Mouse (Mus musculus): ENCODE results near the gene Zfp991.
"Not testable (repeated sequence)": the region's sequence is repeated elsewhere in the genome, so short reads cannot be mapped to it uniquely, and the experiment has no call there.

Zfp991 gene

GRCm38 (mm10) chr4:147181969-147182705, 50.3 kb downstream of the Zfp991 start:
- not testable (repeated sequence) for DNase-seq (ENCODE audit: low spot score)

DNA sequence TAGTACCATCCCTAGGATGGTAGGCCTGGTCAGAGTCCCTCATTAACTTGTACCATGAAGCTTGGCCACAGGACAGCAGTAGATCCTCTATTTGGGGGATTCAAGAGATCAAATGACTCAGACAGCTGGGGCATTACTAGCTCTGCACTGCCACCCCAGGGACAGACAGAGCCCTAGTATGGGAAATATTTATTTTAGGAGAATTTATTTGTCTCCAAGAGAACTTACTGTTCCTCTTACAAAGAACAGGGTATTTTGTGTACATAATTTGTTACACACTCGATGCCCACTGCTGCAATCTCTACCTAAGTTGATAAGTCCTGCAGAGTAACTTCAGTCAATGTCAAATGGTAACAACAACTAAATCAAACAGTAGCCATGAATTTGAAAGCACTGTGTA, 55.0 kb downstream of the Zfp991 start:
- DNase-seq (ENCODE audit: low spot score), result not testable (repeated sequence)

DNA sequence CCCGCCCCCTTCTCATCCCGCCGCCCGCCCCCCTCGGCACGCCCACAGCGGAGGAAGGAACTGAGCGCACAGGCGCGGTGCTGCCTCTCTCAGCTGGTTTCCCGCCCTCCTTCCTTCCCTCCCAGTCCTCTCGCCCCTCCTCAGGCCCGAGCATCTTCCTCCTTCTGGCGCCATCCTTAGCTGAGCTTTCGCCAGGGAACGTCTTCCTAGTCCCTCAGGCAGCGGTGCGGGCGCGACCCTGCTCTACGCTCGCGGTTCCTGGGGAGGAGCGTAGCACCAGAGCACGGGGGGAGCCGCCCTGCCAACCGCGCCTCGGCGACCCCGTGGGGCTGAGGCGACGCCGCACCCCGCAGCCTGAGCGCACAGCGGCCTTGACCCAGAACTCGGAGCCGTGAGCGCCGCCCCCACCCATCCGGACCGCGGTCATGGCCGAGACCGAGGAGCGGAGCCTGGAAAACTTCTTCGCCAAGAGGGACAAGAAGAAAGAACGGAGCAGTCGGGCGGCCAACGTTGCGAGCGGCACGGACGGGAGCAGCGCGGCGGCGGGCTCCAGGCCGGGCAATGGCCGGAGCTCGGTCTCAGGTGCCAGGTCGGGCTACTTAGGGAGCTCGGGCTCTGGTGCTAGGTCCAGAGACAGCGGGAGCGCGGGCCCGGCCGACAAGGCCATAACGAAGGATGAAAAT, 55.6 kb downstream of the Zfp991 start:
- peak; percentile 42 for DNase-seq (ENCODE audit: low spot score)

GRCm38 (mm10) chr4:147195186-147195585, 63.3 kb downstream of the Zfp991 start:
- not testable (repeated sequence) for DNase-seq (ENCODE audit: low spot score)

DNA sequence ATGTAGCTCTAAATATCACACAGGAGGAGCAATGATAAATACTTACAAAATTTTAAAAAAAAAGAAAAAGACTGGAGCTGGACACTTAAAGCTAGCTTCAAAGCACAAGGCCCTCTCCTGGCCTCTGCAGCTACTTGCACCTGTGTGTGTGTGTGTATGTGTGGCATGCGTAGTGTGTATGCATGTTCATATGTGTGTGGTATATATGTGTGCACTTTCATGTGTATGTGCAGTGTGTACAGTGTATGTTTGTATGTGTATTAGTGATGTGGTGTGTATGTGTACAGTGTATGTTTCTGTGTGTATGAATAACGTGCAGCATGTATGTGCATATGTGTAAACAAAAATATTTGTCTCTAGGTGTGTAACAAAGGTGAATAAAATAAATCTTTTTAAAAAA, 65.4 kb downstream of the Zfp991 start:
- DNase-seq (ENCODE audit: low spot score), result not testable (repeated sequence)

GRCm38 (mm10) chr4:147199055-147199750, 67.4 kb downstream of the Zfp991 start:
- DNase-seq (ENCODE audit: low spot score), result not testable (repeated sequence)

DNA sequence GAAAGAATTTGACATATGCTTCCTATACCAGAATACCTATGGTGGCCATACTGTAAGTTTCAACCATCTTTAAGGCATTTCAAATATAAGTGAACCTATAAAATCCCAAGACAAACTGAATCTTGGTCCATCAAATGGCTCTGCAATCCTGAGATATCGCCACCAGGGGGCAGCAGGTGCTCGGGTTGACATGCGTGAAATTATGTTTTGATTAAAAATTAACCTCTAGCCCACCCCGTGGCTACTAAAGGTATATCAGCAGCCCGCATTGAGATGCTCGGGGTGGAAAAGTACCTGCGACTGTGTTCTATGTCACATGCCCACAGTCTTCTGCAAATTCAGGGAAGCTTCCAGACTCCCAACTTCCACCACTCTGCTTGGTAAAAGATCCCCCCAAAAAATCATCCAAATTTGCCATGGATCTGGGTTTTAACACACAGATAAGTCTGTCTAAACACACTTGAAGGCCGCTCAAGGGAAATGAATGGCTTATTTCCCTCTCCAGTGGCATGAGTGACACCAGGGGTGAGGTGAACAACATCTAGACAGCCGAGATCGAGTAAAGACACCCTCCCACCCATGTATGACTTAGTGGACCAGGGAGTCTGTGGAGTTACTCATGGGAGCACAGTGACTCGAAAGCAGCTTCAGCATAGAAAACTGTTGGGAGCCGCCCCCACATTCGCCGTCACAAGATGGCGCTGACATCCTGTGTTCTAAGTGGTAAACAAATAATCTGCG, 70.3 kb downstream of the Zfp991 start:
- not testable (repeated sequence) for DNase-seq (ENCODE audit: low spot score)

GRCm38 (mm10) chr4:147212182-147212928, 80.5 kb downstream of the Zfp991 start:
- DNase-seq (ENCODE audit: low spot score), result not testable (repeated sequence)

GRCm38 (mm10) chr4:147214233-147214632, 82.4 kb downstream of the Zfp991 start:
- not testable (repeated sequence) for DNase-seq (ENCODE audit: low spot score)

DNA sequence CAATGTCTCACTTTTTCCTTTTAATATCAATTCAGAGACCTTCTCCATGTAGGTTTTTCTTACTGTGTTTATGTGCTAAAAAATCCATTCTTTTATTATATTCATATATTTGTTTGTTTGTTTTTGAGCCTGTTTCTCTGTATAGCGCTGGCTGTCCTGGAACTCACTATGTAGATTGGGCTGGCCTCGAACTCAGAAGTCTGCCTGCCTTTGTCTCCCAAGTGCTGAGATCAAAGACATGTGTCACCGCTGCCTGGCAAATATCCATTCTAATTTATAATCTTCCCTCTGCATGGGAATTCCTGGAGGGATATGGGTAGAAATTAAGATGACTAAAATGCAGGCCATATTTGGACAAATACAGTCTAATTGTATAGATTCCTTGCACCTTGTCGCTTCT, 85.8 kb downstream of the Zfp991 start:
- not testable (repeated sequence) for DNase-seq (ENCODE audit: low spot score)

DNA sequence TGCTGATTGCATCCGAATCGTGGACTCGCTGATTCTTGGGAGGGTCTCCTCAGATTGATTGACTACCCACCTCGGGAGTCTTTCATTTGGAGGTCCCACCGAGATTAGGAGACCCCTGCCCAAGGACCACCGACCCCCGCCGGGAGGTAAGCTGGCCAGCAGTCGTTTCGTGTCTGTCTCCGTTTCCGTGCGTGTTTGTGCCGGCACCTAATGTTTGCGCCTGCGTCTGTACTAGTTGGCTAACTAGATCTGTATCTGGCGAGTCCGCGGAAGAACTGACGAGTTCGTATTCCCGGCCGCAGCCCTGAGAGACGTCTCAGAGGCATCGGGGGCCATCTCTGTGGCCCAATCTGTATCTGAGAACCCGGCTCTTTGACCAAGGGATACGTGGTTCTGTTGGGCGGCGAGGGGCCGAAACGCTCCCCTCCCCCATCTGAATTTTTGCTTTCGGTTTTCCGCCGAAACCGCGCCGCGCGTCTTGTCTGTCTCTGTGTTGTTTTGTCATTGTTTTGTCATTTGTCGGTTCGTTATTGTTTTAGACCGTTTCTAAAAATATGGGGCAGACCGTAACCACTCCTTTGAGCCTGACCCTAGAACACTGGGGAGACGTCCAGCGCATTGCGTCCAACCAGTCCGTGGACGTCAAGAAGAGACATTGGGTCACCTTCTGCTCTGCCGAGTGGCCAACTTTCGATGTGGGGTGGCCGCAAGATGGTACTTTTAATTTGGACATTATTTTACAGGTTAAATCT, 87.7 kb downstream of the Zfp991 start:
- DNase-seq (ENCODE audit: low spot score), result peak; percentile 49

DNA sequence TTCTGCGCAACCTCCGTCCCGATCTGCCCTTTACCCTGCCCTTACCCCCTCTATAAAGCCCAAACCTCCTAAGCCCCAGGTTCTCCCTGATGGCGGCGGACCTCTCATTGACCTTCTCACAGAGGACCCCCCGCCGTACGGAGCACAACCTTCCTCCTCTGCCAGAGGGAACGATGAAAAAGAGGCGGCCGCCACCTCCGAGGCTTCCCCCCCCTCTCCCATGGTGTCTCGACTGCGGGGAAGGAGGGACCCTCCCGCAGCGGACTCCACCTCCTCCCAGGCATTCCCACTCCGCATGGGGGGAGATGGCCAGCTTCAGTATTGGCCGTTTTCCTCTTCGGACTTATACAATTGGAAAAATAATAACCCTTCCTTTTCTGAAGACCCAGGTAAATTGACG, 88.4 kb downstream of the Zfp991 start:
- DNase-seq (ENCODE audit: low spot score), result peak; percentile 51

DNA sequence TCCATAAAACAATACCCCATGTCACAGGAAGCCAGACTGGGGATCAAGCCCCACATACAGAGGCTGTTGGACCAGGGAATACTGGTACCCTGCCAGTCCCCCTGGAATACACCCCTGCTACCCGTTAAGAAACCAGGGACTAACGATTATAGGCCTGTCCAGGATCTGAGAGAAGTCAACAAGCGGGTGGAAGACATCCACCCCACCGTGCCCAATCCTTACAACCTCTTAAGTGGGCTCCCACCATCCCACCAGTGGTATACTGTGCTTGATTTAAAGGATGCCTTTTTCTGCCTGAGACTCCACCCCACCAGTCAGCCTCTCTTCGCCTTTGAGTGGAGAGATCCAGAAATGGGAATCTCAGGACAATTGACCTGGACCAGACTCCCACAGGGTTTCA, 90.2 kb downstream of the Zfp991 start:
- peak; percentile 54 for DNase-seq (ENCODE audit: low spot score)

- DNase-seq (ENCODE audit: low spot score), result not testable (repeated sequence)
Observed at GRCm38 (mm10) chr4:147223778-147224435, 92.1 kb downstream of the Zfp991 start.

DNA sequence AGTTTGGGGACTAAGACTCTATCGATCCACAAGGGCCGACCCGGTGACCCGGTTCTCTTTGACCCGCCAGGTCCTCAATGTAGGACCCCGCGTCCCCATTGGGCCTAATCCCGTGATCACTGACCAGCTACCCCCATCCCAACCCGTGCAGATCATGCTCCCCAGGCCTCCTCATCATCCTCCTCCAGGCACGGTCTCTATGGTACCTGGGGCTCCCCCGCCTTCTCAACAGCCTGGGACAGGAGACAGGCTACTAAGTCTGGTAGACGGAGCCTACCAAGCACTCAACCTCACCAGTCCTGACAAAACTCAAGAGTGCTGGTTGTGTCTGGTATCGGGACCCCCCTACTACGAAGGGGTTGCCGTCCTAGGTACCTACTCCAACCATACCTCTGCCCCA, 93.8 kb downstream of the Zfp991 start:
- DNase-seq (ENCODE audit: low spot score), result not testable (repeated sequence)

- DNase-seq (ENCODE audit: low spot score), result not testable (repeated sequence)
Observed at GRCm38 (mm10) chr4:147230026-147230425, 98.2 kb downstream of the Zfp991 start.

Measured in testis, postnatal 10 days (tissue).